Mouse (Mus musculus): Measurements from ENCODE around the gene Nup107. TPM values are rescaled to one million over a fixed set of nuclear protein-coding genes. Genes with fewer than 3 reads are reported as not detected.

The Nup107 gene
- polyA plus RNA-seq, 1 experiment = 134 TPM

DNA sequence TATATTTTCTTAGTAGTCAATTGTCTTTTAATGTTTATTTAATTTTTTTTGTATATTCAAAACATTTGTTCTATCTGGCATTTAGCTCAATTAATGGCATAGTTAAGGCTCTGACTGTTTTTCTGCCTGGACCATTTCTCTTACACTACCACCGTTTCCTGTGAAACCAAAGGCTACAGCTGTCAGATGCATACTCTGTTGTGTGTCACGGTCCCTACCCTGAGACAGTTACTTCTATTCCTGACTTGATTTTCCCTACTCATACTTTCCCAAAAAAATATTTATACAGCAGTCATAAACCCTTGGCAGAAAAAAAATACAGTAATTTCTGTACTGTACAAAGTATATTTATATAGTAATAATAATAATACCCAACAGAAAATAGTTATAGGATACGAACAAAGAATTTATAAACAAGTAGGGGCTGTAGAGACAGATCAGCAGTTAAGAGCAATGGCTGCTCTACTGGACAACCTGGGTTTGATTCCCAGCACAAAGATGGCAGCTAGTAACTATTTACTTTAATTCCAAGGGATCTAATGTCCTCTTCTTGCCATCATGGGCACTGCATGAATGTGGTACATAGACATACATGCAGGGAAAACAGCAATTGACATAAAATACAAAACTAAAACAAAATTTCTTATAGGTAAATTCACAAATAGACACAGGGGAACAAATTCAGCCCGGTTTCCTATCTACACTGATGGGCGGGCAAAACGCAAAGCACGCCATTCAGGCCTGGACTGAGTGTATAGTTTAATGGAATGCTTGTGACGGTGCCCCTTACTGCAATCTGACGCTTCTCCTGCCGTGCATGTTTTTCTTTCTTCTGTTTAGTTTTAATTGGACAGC, 25.0 kb downstream of the Nup107 start:
- TF ChIP-seq POLR2A (IDR thresholded peaks at IDR 0.05; ENCODE audit: insufficient read depth, low read length) (no peak), EP300 (IDR thresholded peaks at IDR 0.05; ENCODE audit: insufficient read depth, low read depth, low read length) (no peak), CTCF (IDR thresholded peaks at IDR 0.05; ENCODE audit: low read depth, low read length) (no peak)

DNA sequence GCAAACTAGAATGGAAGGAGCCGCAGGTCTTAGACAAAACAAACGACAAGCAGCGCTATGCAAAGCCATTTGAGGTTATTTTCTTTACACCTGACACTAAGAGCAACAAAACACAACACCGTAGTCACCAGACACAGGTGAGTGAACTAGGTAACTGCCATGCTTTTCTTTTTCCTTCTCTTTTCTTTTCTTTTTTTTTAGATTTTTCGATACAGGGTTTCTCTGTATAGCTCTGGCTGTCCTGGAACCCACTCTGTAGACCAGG, 25.7 kb downstream of the Nup107 start:
- Histone ChIP-seq H3K4me1 (ENCODE audit: control insufficient read depth, insufficient read depth, low read length) (no peaks in the 10 kb centered on the region), H3K36me3 (ENCODE audit: control insufficient read depth, insufficient read depth, low read length, poor library complexity, severe bottlenecking) (peaks cover 60% of the 10 kb centered on the region), H3K4me3 (ENCODE audit: low read depth, low read length) (no peak overlapping the region), H3K27ac (ENCODE audit: insufficient read depth, low read length) (no peak overlapping the region), H3K27me3 (ENCODE audit: control insufficient read depth, insufficient read depth, low read length, poor library complexity, severe bottlenecking) (no peaks in the 10 kb centered on the region), H3K9me3 (replicated peaks; ENCODE audit: control insufficient read depth, insufficient read depth, low read length, poor library complexity, severe bottlenecking) (no peaks in the 10 kb centered on the region), H3K9ac (ENCODE audit: low read depth, poor library complexity, severe bottlenecking) (no peak overlapping the region)
- TF ChIP-seq CTCF (IDR thresholded peaks at IDR 0.05; ENCODE audit: low read depth, low read length) (no peak), POLR2A (IDR thresholded peaks at IDR 0.05; ENCODE audit: insufficient read depth, low read length) (no peak), EP300 (IDR thresholded peaks at IDR 0.05; ENCODE audit: insufficient read depth, low read depth, low read length) (no peak)

More for the DNA sequence above, 25.0 kb downstream of the Nup107 start:
- H3K4me1 ChIP-seq (ENCODE audit: control insufficient read depth, insufficient read depth, low read length) = no peaks in the 10 kb centered on the region
- H3K27me3 ChIP-seq (ENCODE audit: control insufficient read depth, insufficient read depth, low read length, poor library complexity, severe bottlenecking) = no peaks in the 10 kb centered on the region
- no peak overlapping the region for H3K4me3 ChIP-seq (ENCODE audit: low read depth, low read length)
- H3K36me3 ChIP-seq (ENCODE audit: control insufficient read depth, insufficient read depth, low read length, poor library complexity, severe bottlenecking) = peaks cover 59% of the 10 kb centered on the region
- H3K27ac ChIP-seq (ENCODE audit: insufficient read depth, low read length) = no peak overlapping the region
- no peaks in the 10 kb centered on the region for H3K9me3 ChIP-seq (replicated peaks; ENCODE audit: control insufficient read depth, insufficient read depth, low read length, poor library complexity, severe bottlenecking)
- H3K9ac ChIP-seq (ENCODE audit: low read depth, poor library complexity, severe bottlenecking) = no peak overlapping the region

DNA sequence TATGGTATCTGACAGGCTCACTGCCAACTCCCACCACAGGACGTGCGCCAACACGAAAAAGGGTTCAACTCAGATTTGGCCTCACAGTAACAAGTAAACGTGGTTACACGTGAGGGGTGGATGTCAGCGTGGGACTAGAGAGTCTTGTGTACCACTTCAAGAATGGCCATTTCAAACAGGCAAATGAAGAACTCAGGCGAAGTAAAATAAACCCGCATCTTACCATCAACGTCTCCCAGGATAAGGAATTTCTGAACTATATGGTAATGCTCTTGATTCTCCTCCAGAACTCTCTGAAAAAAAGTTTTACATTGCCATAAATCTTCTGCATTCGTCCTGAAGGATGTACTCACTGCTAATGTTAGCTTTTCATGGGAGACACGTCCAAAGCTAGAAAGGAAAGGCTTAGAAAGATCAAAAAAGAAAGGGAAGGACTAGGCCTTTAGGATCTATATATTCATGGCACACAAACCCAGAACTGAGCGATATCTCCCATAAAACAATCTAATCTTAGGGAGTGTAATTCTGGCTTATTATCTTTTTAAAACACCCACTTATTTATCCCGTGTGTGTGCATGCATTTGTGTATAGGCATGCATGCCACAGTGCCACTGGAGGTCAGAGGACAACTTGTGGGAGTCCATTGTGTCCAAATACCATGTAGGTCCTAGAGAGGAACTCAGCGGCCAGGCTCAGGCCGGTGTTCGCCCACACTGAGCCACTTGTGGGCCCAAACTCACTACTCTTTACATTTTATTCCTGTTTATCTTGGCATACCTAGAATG, 26.2 kb downstream of the Nup107 start:
- Histone ChIP-seq H3K9me3 (replicated peaks; ENCODE audit: control insufficient read depth, insufficient read depth, low read length, poor library complexity, severe bottlenecking) (no peaks in the 10 kb centered on the region), H3K4me1 (ENCODE audit: control insufficient read depth, insufficient read depth, low read length) (no peaks in the 10 kb centered on the region), H3K27ac (ENCODE audit: insufficient read depth, low read length) (no peak overlapping the region), H3K9ac (ENCODE audit: low read depth, poor library complexity, severe bottlenecking) (no peak overlapping the region), H3K36me3 (ENCODE audit: control insufficient read depth, insufficient read depth, low read length, poor library complexity, severe bottlenecking) (peaks cover 63% of the 10 kb centered on the region), H3K27me3 (ENCODE audit: control insufficient read depth, insufficient read depth, low read length, poor library complexity, severe bottlenecking) (no peaks in the 10 kb centered on the region), H3K4me3 (ENCODE audit: low read depth, low read length) (no peak overlapping the region)
- TF ChIP-seq POLR2A (IDR thresholded peaks at IDR 0.05; ENCODE audit: insufficient read depth, low read length) (no peak), CTCF (IDR thresholded peaks at IDR 0.05; ENCODE audit: low read depth, low read length) (no peak), EP300 (IDR thresholded peaks at IDR 0.05; ENCODE audit: insufficient read depth, low read depth, low read length) (no peak)

DNA sequence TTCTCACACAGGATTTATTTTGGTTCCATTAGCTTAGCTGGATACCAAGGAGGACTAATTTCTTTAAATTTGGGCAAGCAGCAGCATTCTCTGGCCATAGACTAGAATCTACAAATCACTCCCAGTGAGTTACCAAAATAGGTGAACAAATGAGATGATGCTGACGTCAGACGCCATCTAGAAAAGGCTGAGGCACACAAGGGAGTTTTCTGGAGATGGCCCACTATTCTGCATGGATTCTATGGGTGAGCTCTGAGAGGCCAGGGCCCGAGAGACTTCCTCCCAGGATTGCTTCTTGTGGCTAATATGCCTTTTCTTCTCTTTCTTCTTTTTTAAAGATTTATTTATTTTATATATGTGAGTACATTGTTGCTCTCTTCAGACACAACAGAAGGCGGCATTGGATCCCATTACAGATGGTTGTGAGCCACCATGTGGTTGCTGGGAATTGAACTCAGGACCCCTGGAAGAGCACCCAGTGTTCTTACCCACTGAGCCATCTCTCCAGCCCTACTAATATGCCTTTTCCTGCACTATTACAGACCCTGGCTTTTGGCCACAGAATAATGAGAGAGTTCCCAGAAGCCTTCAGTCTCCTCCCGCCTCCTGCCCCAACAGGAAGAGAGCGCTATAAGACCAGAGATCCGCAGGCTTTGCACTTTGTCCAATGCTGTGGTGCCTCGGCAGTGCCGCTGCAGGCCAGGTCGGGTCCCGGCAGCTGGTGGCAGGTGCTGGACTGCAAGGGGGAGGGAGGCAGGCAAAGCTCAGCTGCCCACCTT, 27.2 kb downstream of the Nup107 start:
- TF ChIP-seq POLR2A (IDR thresholded peaks at IDR 0.05; ENCODE audit: insufficient read depth, low read length) (no peak), CTCF (IDR thresholded peaks at IDR 0.05; ENCODE audit: low read depth, low read length) (no peak), EP300 (IDR thresholded peaks at IDR 0.05; ENCODE audit: insufficient read depth, low read depth, low read length) (no peak)
- no peak overlapping the region for H3K9ac ChIP-seq (ENCODE audit: low read depth, poor library complexity, severe bottlenecking)
- no peaks in the 10 kb centered on the region for H3K9me3 ChIP-seq (replicated peaks; ENCODE audit: control insufficient read depth, insufficient read depth, low read length, poor library complexity, severe bottlenecking)
- H3K4me3 ChIP-seq (ENCODE audit: low read depth, low read length) = no peak overlapping the region
- peaks cover 64% of the 10 kb centered on the region for H3K36me3 ChIP-seq (ENCODE audit: control insufficient read depth, insufficient read depth, low read length, poor library complexity, severe bottlenecking)
- no peaks in the 10 kb centered on the region for H3K4me1 ChIP-seq (ENCODE audit: control insufficient read depth, insufficient read depth, low read length)
- no peak overlapping the region for H3K27ac ChIP-seq (ENCODE audit: insufficient read depth, low read length)
- no peaks in the 10 kb centered on the region for H3K27me3 ChIP-seq (ENCODE audit: control insufficient read depth, insufficient read depth, low read length, poor library complexity, severe bottlenecking)

DNA sequence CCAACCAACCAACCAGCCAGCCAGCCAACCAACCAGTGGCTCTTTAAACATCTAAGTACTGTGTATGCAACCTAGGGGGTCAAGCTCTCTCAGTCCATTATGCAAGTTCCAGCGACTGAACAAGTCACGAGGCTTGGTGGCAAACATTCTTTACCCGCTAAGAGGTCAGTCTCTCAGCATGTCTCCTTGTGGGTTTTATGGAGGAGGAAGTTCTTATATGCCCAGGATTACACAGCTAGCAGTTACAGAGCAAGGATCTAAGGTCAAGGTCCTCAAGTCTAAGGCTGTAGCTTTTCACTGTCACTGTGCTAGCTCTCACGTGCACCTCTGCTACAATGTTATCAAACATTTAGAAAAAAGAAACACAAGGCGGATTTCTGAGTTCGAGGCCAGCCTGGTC, 27.9 kb downstream of the Nup107 start:
- TF ChIP-seq POLR2A (IDR thresholded peaks at IDR 0.05; ENCODE audit: insufficient read depth, low read length) (no peak), EP300 (IDR thresholded peaks at IDR 0.05; ENCODE audit: insufficient read depth, low read depth, low read length) (no peak), CTCF (IDR thresholded peaks at IDR 0.05; ENCODE audit: low read depth, low read length) (no peak)
- no peak overlapping the region for H3K27ac ChIP-seq (ENCODE audit: insufficient read depth, low read length)
- no peaks in the 10 kb centered on the region for H3K27me3 ChIP-seq (ENCODE audit: control insufficient read depth, insufficient read depth, low read length, poor library complexity, severe bottlenecking)
- H3K36me3 ChIP-seq (ENCODE audit: control insufficient read depth, insufficient read depth, low read length, poor library complexity, severe bottlenecking) = peaks cover 62% of the 10 kb centered on the region
- H3K4me3 ChIP-seq (ENCODE audit: low read depth, low read length) = no peak overlapping the region
- no peaks in the 10 kb centered on the region for H3K4me1 ChIP-seq (ENCODE audit: control insufficient read depth, insufficient read depth, low read length)
- H3K9ac ChIP-seq (ENCODE audit: low read depth, poor library complexity, severe bottlenecking) = no peak overlapping the region
- H3K9me3 ChIP-seq (replicated peaks; ENCODE audit: control insufficient read depth, insufficient read depth, low read length, poor library complexity, severe bottlenecking) = no peaks in the 10 kb centered on the region
